Mouse (Mus musculus): Measurements from ENCODE around the gene Prph2.

The Prph2 gene

DNA sequence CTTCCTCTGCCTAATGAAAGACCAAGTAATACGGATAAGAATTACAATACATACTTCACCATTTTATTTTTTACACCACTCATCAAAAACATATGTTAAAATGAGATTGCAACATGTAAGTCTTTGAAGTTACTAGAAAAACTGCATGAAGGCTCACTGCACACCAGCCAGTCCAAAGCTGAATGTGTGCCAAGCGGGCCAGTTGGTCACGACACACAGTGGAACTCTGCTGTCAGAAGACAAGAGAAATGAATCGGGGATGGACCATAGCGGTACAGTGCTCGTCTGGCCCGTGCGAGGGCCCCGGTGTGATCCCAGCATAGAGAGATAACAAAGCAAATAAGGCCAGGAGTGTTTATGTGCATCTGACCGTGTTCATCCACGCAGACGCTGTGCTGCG, 52.9 kb downstream of the Prph2 start:
- DNase-seq (ENCODE audit: low spot score in 2 of 2) = no peak

GRCm38 (mm10) chr17:46966892-46967291, 56.6 kb downstream of the Prph2 start:
- DNase-seq (ENCODE audit: low spot score in 2 of 2) = no peak

DNA sequence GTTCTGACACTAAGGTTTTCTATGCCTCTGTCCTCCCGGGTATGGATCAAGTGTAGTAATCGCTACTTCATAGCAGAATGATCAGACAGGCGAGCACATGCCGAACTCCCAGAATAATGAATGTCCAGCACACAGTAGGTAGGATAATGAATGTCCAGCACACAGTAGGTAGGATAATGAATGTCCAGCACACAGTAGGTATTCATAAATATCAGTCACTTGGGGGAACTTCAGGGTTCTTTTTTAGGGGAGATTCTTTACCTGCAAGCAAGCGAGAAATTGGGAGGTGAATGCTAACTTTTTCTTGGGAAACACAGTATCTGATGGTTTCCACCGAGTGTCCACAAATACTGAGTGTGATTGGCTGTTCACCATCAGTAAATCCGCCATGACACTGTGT, 62.3 kb downstream of the Prph2 start:
- DNase-seq (ENCODE audit: low spot score in 2 of 2) = no peak

Data from spleen, postnatal 14 days (tissue).